Mouse (Mus musculus) adrenal gland, adult 2 months (tissue): ENCODE measurements around the gene Sf3a1. TPM values are rescaled to one million over a fixed set of nuclear protein-coding genes. Genes with fewer than 3 reads are reported as not detected.
"Not testable (repeated sequence)": the region's sequence is repeated elsewhere in the genome, so short reads cannot be mapped to it uniquely, and the experiment has no call there.

Source experiments
- DNase-seq: peaks from one replicate; pipeline ENCODE4 v3.0.0; 2021
- polyA plus RNA-seq: library from polyadenylated mRNA; depleted of rRNA; stranded (reverse); fragments of >200 nt; gene quantifications from 2 replicates; pipeline ENCODE4 v1.2.3, GENCODE M21; 2012
- total RNA-seq, 2 experiments: library from RNA; stranded (reverse); gene quantifications; 2 replicates each; pipeline ENCODE4 v1.2.3; 2021

Sf3a1 gene
- total and polyA plus RNA-seq, 3 experiments: 39.8 to 52.5 (median 47.0) TPM

DNA sequence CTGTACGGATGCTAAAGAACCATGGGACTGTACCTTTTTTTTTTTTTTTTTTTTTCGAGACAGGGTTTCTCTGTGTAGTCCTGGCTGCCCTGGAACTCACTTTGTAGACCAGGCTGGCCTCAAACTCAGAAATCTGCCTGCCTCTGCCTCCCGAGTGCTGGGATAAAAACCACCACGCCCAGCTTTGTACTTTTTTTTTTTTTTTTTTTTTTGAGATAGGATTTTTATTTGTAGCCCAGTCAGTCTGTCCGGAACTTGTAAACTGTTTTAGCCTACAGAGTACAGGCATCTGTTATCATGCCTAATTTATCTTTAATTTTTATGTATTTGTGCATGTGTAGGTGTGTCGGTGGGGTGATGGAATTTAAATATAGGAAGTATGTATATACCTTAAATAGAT is 25.3 kb downstream of the Sf3a1 start:
- DNase-seq: not testable (repeated sequence)

DNA sequence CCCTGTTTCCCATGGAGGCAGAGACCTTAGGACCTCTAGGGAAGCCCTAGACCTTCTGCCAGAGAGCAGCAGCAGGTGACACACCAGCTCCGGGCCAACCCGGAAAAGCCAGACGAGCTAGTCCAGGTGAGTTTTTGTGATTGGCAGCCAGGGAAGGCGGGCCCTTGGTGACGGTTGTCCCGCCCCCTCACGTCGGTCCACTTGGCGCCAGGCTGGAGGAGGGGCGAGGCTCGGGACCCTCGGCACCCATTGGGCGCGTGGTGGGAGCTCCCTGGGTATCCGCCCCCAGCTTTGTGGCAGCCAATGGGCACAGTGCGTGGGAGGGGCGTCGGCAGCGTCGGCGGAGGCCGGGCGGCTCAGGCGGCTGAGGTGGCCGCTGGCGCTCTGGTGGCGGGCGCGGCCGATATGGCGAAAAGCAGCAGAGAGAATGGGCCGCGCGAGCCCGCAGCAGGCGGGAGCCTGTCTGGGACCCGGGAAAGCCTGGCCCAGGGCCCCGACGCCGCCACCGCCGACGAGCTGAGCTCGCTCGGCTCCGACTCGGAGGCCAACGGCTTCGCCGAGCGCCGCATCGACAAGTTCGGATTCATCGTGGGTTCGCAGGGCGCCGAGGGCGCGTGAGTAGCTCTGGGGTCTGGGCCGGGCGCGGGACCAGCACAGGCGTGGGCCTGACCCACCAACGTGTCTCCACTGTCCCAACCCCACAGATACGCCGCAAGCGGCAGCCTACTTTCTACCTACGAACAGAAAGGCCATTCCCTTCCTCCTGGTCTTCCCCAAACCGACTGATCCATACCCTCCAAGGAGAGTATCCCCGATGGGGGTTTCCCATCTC is 26.6 kb downstream of the Sf3a1 start, which contains the start of gene Tbc1d10a:
Tbc1d10a (plus strand) TSS at position 304 of the 832 bp plus-strand sequence.
- DNase-seq: peak; percentile 99

DNA sequence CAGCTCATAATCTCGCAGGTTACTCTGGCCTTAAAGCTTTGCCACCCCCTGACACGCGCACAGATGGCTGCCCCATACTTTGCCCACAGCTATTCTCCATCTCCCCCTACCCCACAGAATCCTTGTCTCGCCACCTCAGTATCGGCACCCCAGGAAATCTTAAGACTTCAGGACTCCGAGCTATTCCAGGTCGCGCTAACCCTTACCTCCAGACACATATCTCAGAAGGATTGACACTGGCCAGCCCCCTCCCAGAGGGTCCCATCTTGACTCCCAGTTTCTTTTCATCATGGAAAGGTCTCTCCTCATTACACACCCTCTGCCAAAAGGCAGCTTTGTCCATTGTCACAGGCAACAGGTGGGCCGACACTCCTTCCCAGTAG is 27.2 kb downstream of the Sf3a1 start:
- no peak for DNase-seq

DNA sequence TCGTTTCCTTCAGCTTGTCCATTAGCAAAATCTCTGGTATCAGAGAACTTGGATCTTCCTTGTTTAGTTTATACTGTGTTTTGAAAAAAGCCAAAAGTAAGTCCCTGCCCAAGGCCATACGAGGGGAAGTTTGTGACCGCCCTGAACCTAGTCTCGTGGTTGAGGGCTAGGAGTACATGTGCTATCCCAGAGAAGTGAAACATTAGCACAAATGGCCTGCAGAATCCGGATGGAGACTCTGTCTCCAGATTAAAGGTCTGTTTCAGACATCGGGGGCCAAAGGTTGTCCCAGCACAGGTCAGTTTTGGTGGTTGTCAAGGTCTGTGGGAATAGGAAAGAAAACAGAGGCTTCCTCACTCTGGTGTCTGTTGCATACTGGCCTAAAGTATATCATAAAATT is 29.0 kb downstream of the Sf3a1 start:
- DNase-seq: no peak

DNA sequence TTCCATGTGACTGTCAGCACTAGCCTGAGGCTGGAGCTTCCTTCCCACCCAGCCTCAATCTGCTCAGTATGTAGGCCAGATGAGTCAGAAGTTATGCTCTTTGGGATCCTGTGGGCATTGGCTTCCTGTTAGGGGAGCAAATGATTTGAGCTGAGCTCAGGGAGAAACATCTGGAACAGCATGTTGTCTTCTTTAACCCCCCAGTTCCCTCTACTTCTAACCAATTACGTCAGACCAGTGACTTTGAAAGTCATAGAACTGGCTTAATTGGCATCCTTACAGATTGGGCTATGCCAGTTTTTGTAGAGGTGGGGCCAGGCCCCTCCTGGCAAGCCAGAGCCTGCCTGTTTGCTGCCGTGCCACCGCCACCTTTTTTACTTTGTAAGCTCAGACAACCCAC is 30.5 kb downstream of the Sf3a1 start:
- DNase-seq: peak; percentile 40

DNA sequence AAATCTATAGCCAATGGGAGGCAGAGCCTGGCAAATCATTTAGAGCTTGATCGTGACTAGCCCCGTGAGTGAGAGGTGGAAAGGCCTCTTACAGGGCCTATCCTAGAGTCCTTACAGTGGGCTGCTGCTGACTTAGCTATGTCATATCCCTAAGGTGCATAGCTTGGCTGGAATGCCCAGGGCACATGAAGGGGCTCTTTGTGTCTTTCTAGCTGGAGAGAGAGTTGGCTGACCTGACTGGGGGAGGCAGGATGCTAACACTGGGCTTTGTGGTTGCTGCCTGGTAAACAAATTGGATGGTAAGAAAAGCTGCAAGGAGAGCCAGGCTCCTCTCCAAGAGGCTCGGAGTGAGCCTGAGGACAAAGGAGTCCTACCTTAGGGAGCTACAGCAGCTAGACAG is 32.6 kb downstream of the Sf3a1 start:
- DNase-seq: no peak

DNA sequence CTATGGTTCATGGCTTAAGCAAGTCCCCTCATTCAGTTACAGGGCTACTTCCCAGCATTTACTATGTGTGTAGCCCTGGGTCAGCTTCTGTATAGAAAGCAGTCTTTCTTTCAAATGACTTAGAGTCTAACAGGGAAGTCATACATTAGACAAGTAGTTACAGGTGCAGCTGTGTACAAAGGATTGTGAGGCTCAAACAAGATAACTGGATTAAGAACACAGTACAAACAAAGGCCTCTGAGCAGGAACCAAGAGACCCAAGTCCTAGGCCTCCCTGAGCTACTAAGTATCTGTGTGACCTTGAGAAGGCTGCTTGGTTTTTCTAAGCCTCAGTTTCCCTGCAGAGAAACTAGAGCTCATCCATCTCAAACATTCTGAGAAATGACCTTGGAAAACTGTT is 33.3 kb downstream of the Sf3a1 start:
- DNase-seq: no peak

DNA sequence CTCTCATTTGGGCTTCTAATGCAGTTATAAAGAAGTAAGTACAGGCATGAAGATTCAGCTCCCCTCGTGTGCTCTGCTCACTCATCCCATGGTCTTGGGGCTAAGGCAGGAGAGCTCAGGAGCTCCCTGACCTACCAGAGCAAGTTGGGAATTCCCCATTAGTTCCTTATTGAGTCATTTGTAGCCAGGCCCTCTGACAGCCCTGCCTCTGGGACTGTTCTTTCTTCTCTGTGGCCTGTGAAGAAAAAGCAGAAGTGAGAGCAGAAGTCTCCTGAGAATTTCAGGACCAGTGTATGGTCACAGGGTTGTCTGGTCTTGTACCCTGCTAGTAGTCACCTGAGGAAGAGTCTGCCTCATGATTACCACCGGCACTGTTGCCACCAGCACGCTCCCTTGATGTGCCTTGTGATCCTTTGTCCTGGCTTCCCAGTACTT is 35.5 kb downstream of the Sf3a1 start:
- no peak for DNase-seq

DNA sequence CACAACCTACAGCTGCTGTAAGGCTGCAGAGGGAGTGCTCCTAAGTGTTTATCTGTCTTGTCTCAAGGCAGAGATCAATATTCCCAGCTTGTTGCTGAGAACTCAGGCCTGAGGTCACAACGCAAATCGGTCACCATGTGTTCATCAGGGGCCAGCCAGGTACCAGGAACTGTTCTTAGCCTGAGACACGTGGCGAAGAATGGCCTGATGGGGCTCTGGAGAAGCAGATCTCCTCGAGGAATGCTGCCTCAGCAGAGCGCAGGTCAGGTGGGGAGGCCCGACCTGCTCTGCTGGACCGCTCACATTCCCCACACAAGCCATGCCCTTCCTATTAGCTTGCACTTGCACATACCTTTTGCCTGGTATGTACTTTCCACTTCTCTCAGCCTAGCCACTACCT is 36.5 kb downstream of the Sf3a1 start:
- no peak for DNase-seq

DNA sequence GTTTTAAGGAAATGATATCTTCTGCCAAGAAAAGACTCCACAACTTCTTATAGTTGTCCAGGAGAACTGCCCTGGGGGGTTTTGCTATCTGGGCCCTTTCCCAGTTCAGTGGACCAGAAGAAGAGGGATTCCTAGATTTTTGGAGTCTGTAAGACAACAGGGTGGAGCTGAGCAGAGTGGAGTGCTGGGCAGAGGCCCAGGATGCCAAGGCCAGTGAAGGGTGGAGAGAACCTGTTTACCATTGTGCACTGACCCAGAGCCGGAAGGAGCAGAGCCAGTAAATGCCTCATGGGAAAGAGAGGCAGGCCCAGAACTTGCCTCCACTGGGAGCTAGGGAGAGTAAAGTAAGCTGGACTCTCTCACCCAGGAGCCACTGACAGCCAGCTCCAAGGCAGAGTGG is 37.5 kb downstream of the Sf3a1 start:
- DNase-seq: peak; percentile 68

DNA sequence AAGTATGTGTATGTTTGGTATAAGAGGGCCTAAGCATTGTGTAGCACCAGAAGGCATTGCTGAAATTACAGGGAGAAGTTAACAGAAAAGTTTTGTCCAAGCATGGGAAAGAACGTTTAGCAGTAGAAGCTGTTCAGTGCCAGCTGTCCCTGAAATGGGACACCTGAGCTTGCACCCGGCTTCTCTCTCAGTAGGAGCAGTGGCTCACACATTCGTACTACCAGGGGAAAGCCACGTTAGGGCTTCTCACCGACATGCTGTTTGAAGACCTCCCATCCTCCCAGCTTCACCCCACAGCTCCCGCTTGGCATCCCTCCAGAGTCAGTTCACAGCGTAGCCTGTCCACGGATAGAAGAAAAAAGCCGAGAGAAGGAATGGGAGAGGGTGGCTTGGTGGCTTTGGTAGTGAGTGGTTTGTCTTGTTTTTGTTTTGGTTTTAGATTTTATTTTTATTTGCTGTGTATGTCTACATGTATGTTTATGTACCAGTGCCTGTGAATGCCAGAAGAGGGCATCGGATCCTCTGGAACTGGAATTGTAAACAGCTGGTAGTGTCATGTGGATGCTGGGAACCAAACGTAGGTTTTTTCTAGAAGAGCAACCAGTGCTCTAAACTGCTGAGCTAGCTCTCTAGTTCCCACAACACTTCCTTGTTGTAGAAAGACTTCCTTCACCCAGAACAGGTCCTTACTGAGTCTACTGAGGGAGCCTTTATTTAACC is 42.0 kb downstream of the Sf3a1 start:
- DNase-seq: peak; percentile 6

DNA sequence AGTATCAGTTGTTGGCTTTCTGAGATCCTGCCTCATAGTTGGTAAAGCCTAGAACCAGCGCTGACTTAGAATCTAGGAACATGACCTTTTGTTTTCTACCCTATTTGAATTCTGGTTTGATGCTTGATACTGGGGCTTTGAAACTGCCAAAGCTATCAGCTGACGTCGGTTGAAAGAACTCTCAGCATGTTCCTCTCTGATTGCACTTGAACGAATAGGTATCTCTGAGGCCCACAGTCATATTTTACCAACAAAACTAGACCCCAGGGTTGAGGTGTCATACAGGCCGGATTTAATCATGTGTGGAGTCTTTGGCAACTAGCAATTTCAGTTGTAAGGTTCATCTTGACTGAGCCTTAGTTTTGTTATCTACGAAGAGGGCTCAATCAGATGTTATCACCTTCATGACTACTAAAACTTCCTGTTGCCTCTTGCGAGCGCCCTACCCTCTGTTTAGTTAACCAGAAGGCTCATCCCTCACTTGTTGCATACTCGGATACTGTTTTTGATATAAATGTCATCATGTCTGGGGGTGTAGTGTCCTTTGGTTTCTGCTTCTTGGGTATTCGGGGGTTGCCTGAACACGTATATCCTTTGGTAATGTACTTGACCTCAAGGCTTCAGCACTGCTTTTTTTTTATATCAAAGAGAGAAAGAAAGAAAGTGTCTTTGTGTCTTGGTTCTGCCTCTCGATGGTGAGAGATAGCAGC is 43.0 kb downstream of the Sf3a1 start:
- DNase-seq: no peak

DNA sequence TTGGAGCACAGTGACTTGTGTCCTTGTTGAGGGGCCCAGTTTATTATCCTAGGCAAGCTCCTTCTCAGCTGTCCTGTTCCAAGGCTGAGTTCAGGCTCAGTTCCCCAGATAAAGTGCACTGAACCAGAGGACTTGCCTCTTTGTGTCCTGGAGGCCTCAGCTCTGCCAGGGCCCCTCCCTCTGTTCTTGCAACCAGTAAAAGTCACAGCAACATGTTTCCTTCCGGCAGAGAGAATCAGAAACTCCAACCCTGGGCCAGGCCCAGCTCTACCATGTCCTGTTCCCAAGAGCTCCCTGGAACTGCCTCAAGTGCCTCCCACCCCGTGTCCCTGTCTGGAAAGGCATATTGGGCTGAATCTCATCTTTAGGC is 43.5 kb downstream of the Sf3a1 start:
- peak; percentile 79 for DNase-seq

DNA sequence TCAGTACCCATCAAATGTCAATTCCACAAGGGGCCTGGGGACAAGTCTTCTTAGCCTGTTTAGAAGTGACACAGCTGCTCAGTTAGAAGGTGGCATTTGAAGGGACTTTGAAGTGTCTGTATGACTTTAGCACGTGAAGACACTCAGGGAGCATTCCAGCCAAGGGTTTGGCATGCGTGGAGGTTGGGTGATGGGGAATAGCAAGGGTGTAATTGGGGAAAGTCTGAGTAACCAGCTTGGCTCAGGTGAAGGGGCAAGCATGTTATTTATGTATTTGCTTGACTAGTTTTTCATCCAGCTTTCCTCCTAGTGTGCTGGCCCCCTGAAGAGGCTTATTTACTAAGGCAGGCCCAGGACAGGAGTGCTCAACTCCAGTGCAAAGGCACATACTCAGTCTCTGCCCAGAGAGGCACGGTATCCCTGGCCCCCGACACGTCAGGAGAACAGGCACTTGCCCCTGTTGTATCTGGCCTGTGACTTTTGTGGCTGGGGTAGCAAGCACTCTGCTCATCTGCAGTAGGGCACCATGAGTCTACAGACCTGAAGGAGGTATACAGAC is 45.0 kb downstream of the Sf3a1 start:
- DNase-seq: no peak

DNA sequence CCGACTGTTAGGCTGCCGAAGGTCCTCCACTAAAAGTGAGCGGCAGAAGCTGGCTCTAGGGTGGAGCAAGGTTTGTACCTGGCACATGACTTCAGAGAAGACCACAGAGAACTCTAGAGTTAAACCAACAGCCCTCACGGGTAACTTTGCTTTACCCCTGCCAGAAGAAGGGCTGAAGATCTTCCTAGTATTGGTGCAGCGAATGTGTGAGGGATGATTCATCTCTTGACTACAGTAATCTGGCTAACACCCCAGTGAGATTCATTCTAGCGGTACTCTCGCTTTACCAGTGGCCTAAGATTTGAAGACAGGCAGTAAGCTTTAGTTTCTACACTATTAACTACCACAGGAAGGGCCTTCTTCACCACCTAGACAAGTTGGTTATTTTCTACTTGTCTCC is 45.8 kb downstream of the Sf3a1 start:
- DNase-seq: no peak

DNA sequence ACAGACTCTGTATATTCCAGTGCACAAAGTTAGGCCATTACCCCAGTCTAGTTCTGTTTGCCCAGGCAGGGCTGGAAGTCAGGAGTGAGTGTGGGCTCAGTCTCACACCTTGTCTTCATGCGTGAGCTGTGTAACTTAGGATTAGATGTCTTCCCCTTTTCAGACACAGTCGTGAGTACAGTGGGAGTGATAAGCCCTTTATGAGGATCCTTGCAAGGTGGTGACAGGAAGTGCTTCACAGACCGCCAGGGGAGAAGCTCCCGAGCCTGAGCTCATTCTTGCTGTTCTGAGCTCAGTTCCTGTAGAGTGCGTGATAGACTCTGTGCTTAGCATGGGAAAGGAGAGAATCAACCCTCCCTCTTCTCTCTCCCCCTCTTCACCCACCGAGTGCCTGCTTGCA is 46.4 kb downstream of the Sf3a1 start:
- DNase-seq: no peak

DNA sequence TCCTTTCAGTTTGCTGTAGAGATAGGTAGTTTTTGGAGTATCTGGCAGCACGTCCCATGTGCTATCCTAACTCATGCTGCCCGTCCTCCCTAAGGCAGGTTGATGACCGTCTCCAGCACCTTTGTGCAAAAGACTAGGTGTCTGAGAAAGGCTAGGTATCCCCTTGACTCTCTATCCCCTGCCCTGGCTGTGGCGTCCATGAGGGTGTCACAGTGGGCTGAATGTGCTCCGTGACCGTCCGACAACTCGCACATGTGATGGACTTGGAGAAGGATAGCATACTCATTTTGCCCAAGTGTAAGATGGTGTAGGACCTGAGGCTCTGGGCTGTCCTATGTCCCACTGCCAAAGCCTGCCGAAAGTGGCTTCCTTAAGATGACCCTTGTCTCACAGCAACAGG is 47.5 kb downstream of the Sf3a1 start:
- no peak for DNase-seq

DNA sequence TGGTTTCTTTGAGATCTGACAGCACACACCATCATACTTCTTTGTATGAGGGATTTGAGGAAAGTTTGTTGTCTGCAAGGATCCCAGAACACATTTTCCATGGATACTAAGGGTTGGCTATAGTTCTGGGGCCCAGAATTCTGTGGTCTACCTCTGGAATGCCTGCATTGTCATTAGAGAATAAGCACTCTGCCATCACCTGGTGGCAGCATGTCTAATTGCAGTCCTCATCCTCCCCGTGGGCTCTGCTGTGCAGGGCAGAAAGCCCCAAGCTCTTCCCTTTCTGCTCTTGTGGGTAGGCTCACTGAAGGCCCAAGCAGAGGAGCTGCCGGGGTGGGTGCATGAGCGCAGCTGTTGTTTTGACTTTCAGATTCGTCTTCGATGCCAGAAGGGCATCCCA is 49.4 kb downstream of the Sf3a1 start:
- DNase-seq: peak; percentile 1

DNA sequence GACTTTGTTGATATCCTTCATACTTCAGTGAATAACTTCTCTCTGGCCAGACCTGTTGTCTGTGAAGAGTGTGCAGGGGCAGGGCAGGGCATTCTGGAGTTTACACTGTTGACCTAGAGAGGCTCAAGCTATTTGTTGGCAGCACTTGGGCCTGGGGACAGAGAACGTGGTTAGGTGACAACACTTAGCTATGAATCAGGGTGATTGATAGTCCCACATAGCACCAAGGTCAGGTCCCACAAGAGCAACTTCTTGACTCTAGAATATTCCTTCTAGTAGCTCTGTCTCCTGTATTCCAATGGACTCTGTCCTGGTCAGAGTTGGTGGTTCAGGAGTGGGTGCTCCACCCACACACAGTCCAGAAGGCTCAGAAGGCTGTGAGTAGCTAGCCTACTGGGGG is 50.6 kb downstream of the Sf3a1 start:
- DNase-seq: peak; percentile 65

DNA sequence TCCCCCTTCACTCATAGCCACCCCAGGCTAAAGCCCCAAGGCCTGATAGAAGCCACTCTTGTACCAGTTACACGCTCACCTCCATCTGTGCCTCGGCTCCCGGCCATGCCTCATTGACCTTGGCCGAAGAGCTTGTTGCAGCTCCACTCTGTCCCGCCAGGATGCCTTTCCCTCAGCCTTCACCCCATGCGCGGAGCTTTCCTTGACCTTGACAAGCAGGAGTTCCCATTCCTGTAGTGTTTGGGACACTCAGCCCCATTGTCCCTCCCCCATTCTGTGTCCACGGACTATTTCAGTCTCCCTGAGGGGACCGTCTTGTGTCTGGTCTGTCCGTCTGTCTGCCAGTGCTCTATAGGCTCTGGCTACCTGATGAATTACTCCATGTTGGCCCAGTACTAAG is 53.0 kb downstream of the Sf3a1 start:
- peak; percentile 59 for DNase-seq

DNA sequence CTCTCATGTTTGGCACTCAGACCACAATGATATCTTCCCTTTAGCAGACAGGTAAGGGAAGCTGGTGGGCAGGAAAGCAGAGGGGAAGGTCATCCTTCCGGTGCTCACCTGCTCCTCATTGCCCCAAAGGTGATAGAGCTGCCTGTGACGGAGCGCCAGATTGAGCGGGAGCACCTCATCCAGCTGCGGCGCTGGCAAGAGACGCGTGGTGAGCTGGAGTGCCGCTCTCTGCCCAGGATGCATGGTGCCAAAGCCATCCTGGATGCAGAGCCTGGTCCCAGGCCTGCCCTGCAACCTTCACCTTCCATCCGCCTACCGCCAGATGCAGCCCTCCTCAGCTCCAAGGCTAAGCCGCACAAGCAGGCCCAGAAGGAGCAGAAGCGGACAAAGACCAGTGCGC is 54.4 kb downstream of the Sf3a1 start:
- no peak for DNase-seq

DNA sequence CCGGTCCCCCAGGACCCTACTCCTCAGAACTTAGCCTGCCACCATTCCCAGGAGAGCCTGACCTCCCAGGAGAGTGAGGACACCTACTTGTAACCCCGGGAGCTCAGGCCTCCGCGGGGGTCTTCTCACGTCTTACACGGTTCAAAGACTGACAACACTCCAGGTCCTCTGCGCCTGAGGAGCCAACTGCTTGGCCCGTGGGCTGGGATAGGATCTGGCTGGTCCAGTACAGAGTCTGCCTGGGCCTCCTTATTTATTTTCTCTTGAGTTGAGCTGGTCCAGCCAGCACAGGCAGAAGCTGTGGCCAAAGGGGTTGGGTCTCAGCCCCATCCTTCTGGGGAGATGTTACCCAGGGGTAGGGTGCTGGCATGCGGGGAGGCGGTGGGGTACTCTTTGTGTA is 54.9 kb downstream of the Sf3a1 start:
- DNase-seq: no peak
